ENCODE assay signal across 25 mouse cellular contexts in genomic region chr4:100436169-100436547, GRCm38 (mm10). TPM values are rescaled to one million over a fixed set of nuclear protein-coding genes. Genes with fewer than 3 reads are reported as not detected.
A peak's percentile ranks its signal among the peaks of the same experiment; 100 is the strongest.
DNase-seq lines count a peak whose midpoint lies in the region; ATAC-seq and TF ChIP-seq lines count a peak whose summit lies in the region.
"Had no signal": no experiment of that assay in that cellular context is flagged by ENCODE, and none has a peak within 500 bp of the region (broad histone marks: within the 10 kb centered on the region; RNA-seq: fewer than 3 reads in every experiment).

No protein-coding gene starts in this region.

- no peak for DNase-seq in kidney, postnatal 10 days
- peak; percentile 53 for DNase-seq in hindlimb bud, embryonic 11.5 days (ENCODE audit: extremely low spot score, low read depth, low spot score)
- no peak for DNase-seq in limb, embryonic 11.5 days (ENCODE audit: low spot score)
- no peak for DNase-seq in stomach, postnatal 0 days (ENCODE audit: low spot score)
- DNase-seq: adrenal gland, postnatal 25 days; B cell, adult 2 months; cerebellum, adult 18-20 months; cerebellum, postnatal 10 days; gastrocnemius, postnatal 10 days; kidney, postnatal 4 days; liver, postnatal 0 days; retina, postnatal 1 day; spleen, adult 18-20 months had no signal

- no peaks in the 10 kb centered on the region for H3K4me1 ChIP-seq in kidney, embryonic 14.5 days (ENCODE audit: control insufficient read depth, insufficient read depth, low read length)
- H3K4me1 ChIP-seq in limb, embryonic 11.5 days (ENCODE audit: control insufficient read depth, insufficient read depth, low read length): peaks cover 10% of the 10 kb centered on the region
- H3K4me1 ChIP-seq in stomach, postnatal 0 days (replicated peaks; ENCODE audit: control insufficient read depth, insufficient read depth): no peaks in the 10 kb centered on the region; the same call in 1 of the 2 replicates
- 0 out of 2 replicates have a peak, but pooled peaks cover 3% of the 10 kb centered on the region for H3K4me1 ChIP-seq in heart, embryonic 12.5 days (replicated peaks)
- H3K4me1 ChIP-seq: forebrain, embryonic 12.5 days; liver, embryonic 12.5 days; midbrain, embryonic 10.5 days; midbrain, embryonic 15.5 days; neural tube, embryonic 15.5 days had no signal

- 57% methylated on average over 4 of the region's 4 CpGs for WGBS in kidney, embryonic 14.5 days
- WGBS in limb, embryonic 11.5 days: 15% methylated on average over 4 of the region's 4 CpGs
- 52% methylated on average over 4 of the region's 4 CpGs for WGBS in stomach, postnatal 0 days
- 79% methylated on average over 4 of the region's 4 CpGs for WGBS in heart, embryonic 12.5 days

- no peaks in the 10 kb centered on the region; the same call in 1 of the 2 replicates for H3K9me3 ChIP-seq in kidney, embryonic 14.5 days (ENCODE audit: control insufficient read depth, low read length)
- no peaks in the 10 kb centered on the region for H3K9me3 ChIP-seq in limb, embryonic 11.5 days (ENCODE audit: control insufficient read depth, low read length)
- no peaks in the 10 kb centered on the region for H3K9me3 ChIP-seq in stomach, postnatal 0 days (ENCODE audit: control insufficient read depth, low read length)
- H3K9me3 ChIP-seq in heart, embryonic 12.5 days (replicated peaks): no peaks in the 10 kb centered on the region; the same call in 1 of the 2 replicates
- H3K9me3 ChIP-seq: embryonic facial prominence, embryonic 15.5 days; forebrain, embryonic 12.5 days; liver, embryonic 12.5 days; midbrain, embryonic 10.5 days; midbrain, embryonic 15.5 days; neural tube, embryonic 15.5 days had no signal

- TF ChIP-seq EP300 in stomach, postnatal 0 days (optimal IDR thresholded peaks at IDR 0.05): no peak

- no peak overlapping the region for H3K9ac ChIP-seq in kidney, embryonic 14.5 days (ENCODE audit: low read depth, low read length)
- no peak overlapping the region for H3K9ac ChIP-seq in limb, embryonic 11.5 days (ENCODE audit: low read length)
- H3K9ac ChIP-seq in stomach, postnatal 0 days (ENCODE audit: low read length): no peak overlapping the region
- no peak overlapping the region for H3K9ac ChIP-seq in heart, embryonic 12.5 days
- H3K9ac ChIP-seq: embryonic facial prominence, embryonic 15.5 days; forebrain, embryonic 12.5 days; limb, embryonic 13.5 days; liver, embryonic 12.5 days; liver, postnatal 0 days; midbrain, embryonic 15.5 days; neural tube, embryonic 15.5 days had no signal

- TF ChIP-seq CTCF in stomach, postnatal 0 days (IDR thresholded peaks at IDR 0.05; ENCODE audit: low read depth): no peak

- ATAC-seq in kidney, embryonic 14.5 days (ENCODE audit: low FRiP score, low TSS enrichment): no peak
- no peak; the same call in 1 of the 2 replicates for ATAC-seq in limb, embryonic 11.5 days (ENCODE audit: insufficient number of reproducible peaks, low FRiP score, low TSS enrichment, low read depth)
- no peak for ATAC-seq in stomach, postnatal 0 days (ENCODE audit: low FRiP score, low TSS enrichment)
- no peak for ATAC-seq in heart, embryonic 12.5 days (ENCODE audit: insufficient number of reproducible peaks, low FRiP score)
- ATAC-seq: hindbrain, embryonic 16.5 days; liver, embryonic 12.5 days; liver, postnatal 0 days; midbrain, embryonic 15.5 days had no signal

- H3K4me2 ChIP-seq in kidney, embryonic 14.5 days (replicated peaks; ENCODE audit: low read depth, low read length): no peak overlapping the region
- no peak overlapping the region for H3K4me2 ChIP-seq in limb, embryonic 11.5 days (ENCODE audit: low read depth, severe bottlenecking)
- no peak overlapping the region for H3K4me2 ChIP-seq in stomach, postnatal 0 days (replicated peaks; ENCODE audit: low read depth)
- H3K4me2 ChIP-seq in heart, embryonic 12.5 days: no peak overlapping the region
- H3K4me2 ChIP-seq: embryonic facial prominence, embryonic 15.5 days; forebrain, embryonic 12.5 days; limb, embryonic 13.5 days; liver, embryonic 12.5 days; midbrain, embryonic 15.5 days; neural tube, embryonic 15.5 days had no signal

- peak overlapping the region; percentile 9; the same call in 1 of the 2 replicates for H3K27ac ChIP-seq in kidney, embryonic 14.5 days (ENCODE audit: low read depth, low read length)
- 0 out of 2 replicates have a peak overlapping the region, but pooled peaks have one; percentile 26 for H3K27ac ChIP-seq in limb, embryonic 11.5 days (replicated peaks; ENCODE audit: low read depth, low read length)
- 0 out of 2 replicates have a peak overlapping the region, but pooled peaks have one; percentile 13 for H3K27ac ChIP-seq in stomach, postnatal 0 days (replicated peaks)
- H3K27ac ChIP-seq in heart, embryonic 12.5 days (ENCODE audit: poor library complexity, severe bottlenecking): no peak overlapping the region
- H3K27ac ChIP-seq: embryonic facial prominence, embryonic 15.5 days; forebrain, embryonic 12.5 days; limb, embryonic 13.5 days; liver, embryonic 12.5 days; midbrain, embryonic 10.5 days; midbrain, embryonic 15.5 days; neural tube, embryonic 15.5 days had no signal

- no peaks in the 10 kb centered on the region for H3K27me3 ChIP-seq in kidney, embryonic 14.5 days (ENCODE audit: control insufficient read depth, insufficient read depth, low read length)
- H3K27me3 ChIP-seq in limb, embryonic 11.5 days (ENCODE audit: control insufficient read depth, insufficient read depth, low read length): no peaks in the 10 kb centered on the region
- no peaks in the 10 kb centered on the region for H3K27me3 ChIP-seq in stomach, postnatal 0 days (ENCODE audit: control insufficient read depth, insufficient read depth, low read length)
- H3K27me3 ChIP-seq in heart, embryonic 12.5 days (replicated peaks): no peaks in the 10 kb centered on the region
- H3K27me3 ChIP-seq: embryonic facial prominence, embryonic 15.5 days; forebrain, embryonic 12.5 days; liver, embryonic 12.5 days; midbrain, embryonic 15.5 days; neural tube, embryonic 15.5 days had no signal

- H3K36me3 ChIP-seq in kidney, embryonic 14.5 days (ENCODE audit: control insufficient read depth, insufficient read depth, low read length): peaks cover 4% of the 10 kb centered on the region; the same call in 1 of the 2 replicates
- H3K36me3 ChIP-seq in limb, embryonic 11.5 days (ENCODE audit: control insufficient read depth, insufficient read depth, low read length): no peaks in the 10 kb centered on the region
- H3K36me3 ChIP-seq in stomach, postnatal 0 days (ENCODE audit: control insufficient read depth, insufficient read depth, low read length): no peaks in the 10 kb centered on the region
- H3K36me3 ChIP-seq in heart, embryonic 12.5 days: peaks cover 5% of the 10 kb centered on the region
- H3K36me3 ChIP-seq: forebrain, embryonic 12.5 days; liver, embryonic 12.5 days; midbrain, embryonic 10.5 days; midbrain, embryonic 15.5 days; neural tube, embryonic 15.5 days had no signal

- H3K4me3 ChIP-seq in kidney, embryonic 14.5 days (ENCODE audit: low read length): no peak overlapping the region
- H3K4me3 ChIP-seq in limb, embryonic 11.5 days (ENCODE audit: low read depth, low read length): no peak overlapping the region
- no peak overlapping the region for H3K4me3 ChIP-seq in stomach, postnatal 0 days (ENCODE audit: low read depth, low read length)
- no peak overlapping the region for H3K4me3 ChIP-seq in heart, embryonic 12.5 days
- H3K4me3 ChIP-seq: embryonic facial prominence, embryonic 15.5 days; forebrain, embryonic 12.5 days; limb, embryonic 13.5 days; liver, embryonic 12.5 days; midbrain, embryonic 10.5 days; midbrain, embryonic 15.5 days; neural tube, embryonic 15.5 days had no signal

RNA-seq across cellular contexts. Expression of gene Ube2u, which starts 42.5 kb away (rescaled TPM):
- 1.3 TPM in 2 replicates for polyA plus RNA-seq in kidney, embryonic 14.5 days (2014; fragmentation: Nextera tagmentation; extraction: Ambion mirVana)
- polyA plus RNA-seq in limb, embryonic 11.5 days (2014; fragmentation: Nextera tagmentation; extraction: Ambion mirVana): 0.31 and 0.74 TPM in 2 replicates
- 0.08 TPM in 2 replicates for polyA plus RNA-seq in stomach, postnatal 0 days (2015; fragmentation: Nextera tagmentation; extraction: Ambion mirVana)
- 0.10 and 0.21 TPM in 2 replicates for polyA plus RNA-seq in heart, embryonic 12.5 days (2016; fragmentation: Nextera tagmentation; extraction: Ambion mirVana)
- polyA plus RNA-seq: intestine, embryonic 16.5 days; thymus, postnatal 0 days had no signal
